Mouse (Mus musculus): ENCODE data around the gene Gm20388. TPM values are rescaled to one million over a fixed set of nuclear protein-coding genes. Genes with fewer than 3 reads are reported as not detected.
A peak's percentile ranks its signal among the peaks of the same experiment; 100 is the strongest.

Gm20388 gene
- total and polyA plus RNA-seq, 3 experiments, result 0.02 to 0.05 TPM; not detected in 1

- peak overlapping the region; percentile 46; the same call in 1 of the 2 replicates for H3K4me3 ChIP-seq (ENCODE audit: low read depth, low read length)
- peaks cover 77% of the 10 kb centered on the region for H3K4me1 ChIP-seq (ENCODE audit: insufficient read depth, low read depth, low read length)
- H3K36me3 ChIP-seq (replicated peaks), result peaks cover 47% of the 10 kb centered on the region
- TF ChIP-seq GATA2 (IDR thresholded peaks at IDR 0.05; ENCODE audit: borderline replicate concordance, low read depth, low read length) (no peak), TAL1 (conservative IDR thresholded peaks at IDR 0.05; ENCODE audit: low read depth, low read length) (no peak), CTCF (IDR thresholded peaks at IDR 0.05; ENCODE audit: low read depth, low read length) (no peak), POLR2AphosphoS5 (IDR thresholded peaks at IDR 0.05; ENCODE audit: insufficient replicate concordance, low read depth, low read length) (no peak)
- no peak for ATAC-seq (ENCODE audit: extremely low read depth, insufficient number of reproducible peaks, low FRiP score, poor library complexity, severe bottlenecking)
- H3K9me3 ChIP-seq (replicated peaks), result peaks cover 7% of the 10 kb centered on the region
- H3K27me3 ChIP-seq (ENCODE audit: insufficient read depth, low read length), result peaks cover 9% of the 10 kb centered on the region; the same call in 1 of the 2 replicates
- no peak for DNase-seq (ENCODE audit: low spot score)
Observed at GRCm38 (mm10) chr8:120492193-120492880, 581.7 kb downstream of the Gm20388 start.

- no peak overlapping the region; the same call in 1 of the 2 replicates for H3K4me3 ChIP-seq (ENCODE audit: low read depth, low read length)
- no peak for DNase-seq (ENCODE audit: low spot score)
- H3K9me3 ChIP-seq (replicated peaks), result peaks cover 7% of the 10 kb centered on the region
- H3K4me1 ChIP-seq (ENCODE audit: insufficient read depth, low read depth, low read length), result peaks cover 78% of the 10 kb centered on the region
- H3K36me3 ChIP-seq (replicated peaks), result peaks cover 51% of the 10 kb centered on the region
- peaks cover 9% of the 10 kb centered on the region; the same call in 1 of the 2 replicates for H3K27me3 ChIP-seq (ENCODE audit: insufficient read depth, low read length)
- TF ChIP-seq GATA1 (IDR thresholded peaks at IDR 0.05; ENCODE audit: borderline replicate concordance, low read length) (no peak), POLR2AphosphoS5 (IDR thresholded peaks at IDR 0.05; ENCODE audit: insufficient replicate concordance, low read depth, low read length) (no peak), GATA2 (IDR thresholded peaks at IDR 0.05; ENCODE audit: borderline replicate concordance, low read depth, low read length) (no peak), CTCF (IDR thresholded peaks at IDR 0.05; ENCODE audit: low read depth, low read length) (no peak), TAL1 (conservative IDR thresholded peaks at IDR 0.05; ENCODE audit: low read depth, low read length) (no peak)
- no peak for ATAC-seq (ENCODE audit: extremely low read depth, insufficient number of reproducible peaks, low FRiP score, poor library complexity, severe bottlenecking)
Observed at GRCm38 (mm10) chr8:120492881-120493220, 582.2 kb downstream of the Gm20388 start.

GRCm38 (mm10) chr8:120493508-120494464 lies 583.1 kb downstream of the Gm20388 start:
- ATAC-seq (ENCODE audit: extremely low read depth, insufficient number of reproducible peaks, low FRiP score, poor library complexity, severe bottlenecking), result no peak
- Histone ChIP-seq H3K36me3 (replicated peaks) (peaks cover 55% of the 10 kb centered on the region), H3K4me3 (ENCODE audit: low read depth, low read length) (peak overlapping the region; percentile 23; the same call in 1 of the 2 replicates), H3K27me3 (ENCODE audit: insufficient read depth, low read length) (peaks cover 9% of the 10 kb centered on the region; the same call in 1 of the 2 replicates), H3K9me3 (replicated peaks) (peaks cover 7% of the 10 kb centered on the region), H3K4me1 (ENCODE audit: insufficient read depth, low read depth, low read length) (peaks cover 87% of the 10 kb centered on the region)
- no peak for DNase-seq (ENCODE audit: low spot score)
- TF ChIP-seq GATA1 (IDR thresholded peaks at IDR 0.05; ENCODE audit: borderline replicate concordance, low read length) (no peak), GATA2 (IDR thresholded peaks at IDR 0.05; ENCODE audit: borderline replicate concordance, low read depth, low read length) (no peak), TAL1 (conservative IDR thresholded peaks at IDR 0.05; ENCODE audit: low read depth, low read length) (no peak), POLR2AphosphoS5 (IDR thresholded peaks at IDR 0.05; ENCODE audit: insufficient replicate concordance, low read depth, low read length) (no peak), CTCF (IDR thresholded peaks at IDR 0.05; ENCODE audit: low read depth, low read length) (no peak)

- ATAC-seq (ENCODE audit: extremely low read depth, insufficient number of reproducible peaks, low FRiP score, poor library complexity, severe bottlenecking) (no peak), DNase-seq (ENCODE audit: low spot score) (no peak)
- Histone ChIP-seq H3K4me1 (ENCODE audit: insufficient read depth, low read depth, low read length) (peaks cover 92% of the 10 kb centered on the region), H3K36me3 (replicated peaks) (peaks cover 58% of the 10 kb centered on the region), H3K9me3 (replicated peaks) (peaks cover 7% of the 10 kb centered on the region), H3K4me3 (ENCODE audit: low read depth, low read length) (peak overlapping the region; percentile 61; the same call in 1 of the 2 replicates), H3K27me3 (ENCODE audit: insufficient read depth, low read length) (peaks cover 9% of the 10 kb centered on the region; the same call in 1 of the 2 replicates)
- TF ChIP-seq CTCF (IDR thresholded peaks at IDR 0.05; ENCODE audit: low read depth, low read length) (no peak), GATA1 (IDR thresholded peaks at IDR 0.05; ENCODE audit: borderline replicate concordance, low read length) (no peak), POLR2AphosphoS5 (IDR thresholded peaks at IDR 0.05; ENCODE audit: insufficient replicate concordance, low read depth, low read length) (no peak), TAL1 (conservative IDR thresholded peaks at IDR 0.05; ENCODE audit: low read depth, low read length) (no peak), GATA2 (IDR thresholded peaks at IDR 0.05; ENCODE audit: borderline replicate concordance, low read depth, low read length) (no peak)
Observed at GRCm38 (mm10) chr8:120494903-120495302, 584.3 kb downstream of the Gm20388 start.

- ATAC-seq (ENCODE audit: extremely low read depth, insufficient number of reproducible peaks, low FRiP score, poor library complexity, severe bottlenecking) (no peak), DNase-seq (ENCODE audit: low spot score) (no peak)
- Histone ChIP-seq H3K4me1 (ENCODE audit: insufficient read depth, low read depth, low read length) (peaks cover 92% of the 10 kb centered on the region), H3K36me3 (replicated peaks) (peaks cover 64% of the 10 kb centered on the region), H3K4me3 (ENCODE audit: low read depth, low read length) (no peak overlapping the region; the same call in 1 of the 2 replicates), H3K27me3 (ENCODE audit: insufficient read depth, low read length) (peaks cover 12% of the 10 kb centered on the region; the same call in 1 of the 2 replicates), H3K9me3 (replicated peaks) (peaks cover 7% of the 10 kb centered on the region)
- TF ChIP-seq POLR2AphosphoS5 (IDR thresholded peaks at IDR 0.05; ENCODE audit: insufficient replicate concordance, low read depth, low read length) (no peak), TAL1 (conservative IDR thresholded peaks at IDR 0.05; ENCODE audit: low read depth, low read length) (no peak), GATA2 (IDR thresholded peaks at IDR 0.05; ENCODE audit: borderline replicate concordance, low read depth, low read length) (no peak), GATA1 (IDR thresholded peaks at IDR 0.05; ENCODE audit: borderline replicate concordance, low read length) (no peak), CTCF (IDR thresholded peaks at IDR 0.05; ENCODE audit: low read depth, low read length) (no peak)
Observed at GRCm38 (mm10) chr8:120495461-120495860, 584.8 kb downstream of the Gm20388 start.

Measured in G1E (cell line).